Mouse (Mus musculus): ENCODE measurements at regions not wholly inside any gene's neighbourhood (a gene's known extent, or its start where the extent isn't known, plus 50 kb on each side); places are given as distances from the start of the nearest gene placed in this dataset.

GRCm38 (mm10) chr4:83988314-83988713 is 463.0 kb downstream of the Ccdc171 start:
- TF ChIP-seq USF2 (IDR thresholded peaks at IDR 0.05; ENCODE audit: borderline replicate concordance in 1 of 2, insufficient read depth in 1 of 2, low read depth in 1 of 2, low read length in 2 of 2) = no peak
- TF ChIP-seq RAD21 (IDR thresholded peaks at IDR 0.05; ENCODE audit: low read depth, low read length) = no peak
- no peak for TF ChIP-seq GABPA (IDR thresholded peaks at IDR 0.05; ENCODE audit: low read depth, low read length)
- TF ChIP-seq ETS1 (IDR thresholded peaks at IDR 0.05; ENCODE audit: low read depth, low read length) = no peak
- no peak for TF ChIP-seq POLR2A (IDR thresholded peaks at IDR 0.05; ENCODE audit: control insufficient read depth in 1 of 2, insufficient read depth in 1 of 2, low read depth in 1 of 2, low read length in 2 of 2, poor library complexity in 1 of 2)
- no peak for TF ChIP-seq TCF12 (IDR thresholded peaks at IDR 0.05; ENCODE audit: low read depth, low read length)
- no peak for TF ChIP-seq NRF1 (IDR thresholded peaks at IDR 0.05; ENCODE audit: insufficient read depth, low read depth, low read length, poor library complexity, severe bottlenecking)
- no peak for TF ChIP-seq TBP (IDR thresholded peaks at IDR 0.05; ENCODE audit: low read depth, low read length)
- no peak for TF ChIP-seq E2F4 (IDR thresholded peaks at IDR 0.05; ENCODE audit: borderline replicate concordance, low read depth, low read length)
- no peak for TF ChIP-seq BHLHE40 (IDR thresholded peaks at IDR 0.05; ENCODE audit: borderline replicate concordance, low read depth, low read length)
- no peak for TF ChIP-seq SMC3 (IDR thresholded peaks at IDR 0.05; ENCODE audit: low read depth, low read length)
- TF ChIP-seq EP300 (IDR thresholded peaks at IDR 0.05; ENCODE audit: low read depth in 1 of 2, low read length in 2 of 2) = no peak
- no peak for TF ChIP-seq JUND (IDR thresholded peaks at IDR 0.05; ENCODE audit: low read depth, low read length)
- TF ChIP-seq GATA1 (IDR thresholded peaks at IDR 0.05; ENCODE audit: low read depth, low read length) = no peak
- no peak for TF ChIP-seq ZKSCAN1 (IDR thresholded peaks at IDR 0.05; ENCODE audit: low read depth, low read length)
- no peak for TF ChIP-seq MAZ (IDR thresholded peaks at IDR 0.05; ENCODE audit: low read depth, low read length)
- H3K27me3 ChIP-seq (ENCODE audit: control insufficient read depth in 1 of 2, insufficient read depth in 2 of 2, low read length in 2 of 2) = no peaks in the 10 kb centered on the region
- H3K4me3 ChIP-seq (ENCODE audit: control insufficient read depth in 1 of 2, insufficient read depth in 1 of 2, low read depth in 2 of 2, low read length in 2 of 2) = no peak overlapping the region
- no peaks in the 10 kb centered on the region for H3K9me3 ChIP-seq (replicated peaks; ENCODE audit: insufficient read depth, low read length)
- DNase-seq (ENCODE audit: low read depth, low spot score) = no peak
- no peaks in the 10 kb centered on the region for H3K79me2 ChIP-seq (ENCODE audit: control insufficient read depth, insufficient read depth, low read length, poor library complexity)
- H3K27ac ChIP-seq (ENCODE audit: control insufficient read depth, low read depth, low read length) = no peak overlapping the region
- H3K4me1 ChIP-seq (ENCODE audit: control insufficient read depth in 1 of 2, insufficient read depth in 2 of 2, low read length in 2 of 2) = no peaks in the 10 kb centered on the region
- H3K36me3 ChIP-seq (ENCODE audit: control insufficient read depth in 1 of 2, insufficient read depth in 2 of 2, low read length in 2 of 2) = no peaks in the 10 kb centered on the region
- no peak overlapping the region for H3K9ac ChIP-seq (ENCODE audit: control insufficient read depth, low read depth, low read length, poor library complexity, severe bottlenecking)

- H3K4me1 ChIP-seq (ENCODE audit: control insufficient read depth in 1 of 2, insufficient read depth in 2 of 2, low read length in 2 of 2) = no peaks in the 10 kb centered on the region
- no peak overlapping the region for H3K9ac ChIP-seq (ENCODE audit: control insufficient read depth, low read depth, low read length, poor library complexity, severe bottlenecking)
- H3K36me3 ChIP-seq (ENCODE audit: control insufficient read depth in 1 of 2, insufficient read depth in 2 of 2, low read length in 2 of 2) = no peaks in the 10 kb centered on the region
- H3K79me2 ChIP-seq (ENCODE audit: control insufficient read depth, insufficient read depth, low read length, poor library complexity) = no peaks in the 10 kb centered on the region
- TF ChIP-seq TAL1 (IDR thresholded peaks at IDR 0.05; ENCODE audit: low read length) (no peak), ETS1 (IDR thresholded peaks at IDR 0.05; ENCODE audit: low read depth, low read length) (no peak), SIN3A (IDR thresholded peaks at IDR 0.05; ENCODE audit: low read length) (no peak), GATA1 (IDR thresholded peaks at IDR 0.05; ENCODE audit: low read depth, low read length) (no peak), NRF1 (IDR thresholded peaks at IDR 0.05; ENCODE audit: insufficient read depth, low read depth, low read length, poor library complexity, severe bottlenecking) (no peak), SMC3 (IDR thresholded peaks at IDR 0.05; ENCODE audit: low read depth, low read length) (no peak), BHLHE40 (IDR thresholded peaks at IDR 0.05; ENCODE audit: borderline replicate concordance, low read depth, low read length) (no peak), HCFC1 (IDR thresholded peaks at IDR 0.05; ENCODE audit: low read depth, low read length) (no peak), ELF1 (IDR thresholded peaks at IDR 0.05; ENCODE audit: low read depth, low read length) (no peak), MAZ (IDR thresholded peaks at IDR 0.05; ENCODE audit: low read depth, low read length) (no peak), MYC (IDR thresholded peaks at IDR 0.05; ENCODE audit: low read depth, low read length) (no peak), E2F4 (IDR thresholded peaks at IDR 0.05; ENCODE audit: borderline replicate concordance, low read depth, low read length) (no peak)
- DNase-seq (ENCODE audit: low read depth, low spot score) = no peak
- H3K27me3 ChIP-seq (ENCODE audit: control insufficient read depth in 1 of 2, insufficient read depth in 2 of 2, low read length in 2 of 2) = no peaks in the 10 kb centered on the region
- H3K4me3 ChIP-seq (ENCODE audit: control insufficient read depth in 1 of 2, insufficient read depth in 1 of 2, low read depth in 2 of 2, low read length in 2 of 2) = no peak overlapping the region
- H3K9me3 ChIP-seq (replicated peaks; ENCODE audit: insufficient read depth, low read length) = no peaks in the 10 kb centered on the region
- no peak overlapping the region for H3K27ac ChIP-seq (ENCODE audit: control insufficient read depth, low read depth, low read length)
Observed at GRCm38 (mm10) chr4:83990126-83990989, 465.0 kb downstream of the Ccdc171 start.

All from MEL (cell line).